In the genomic region with DNA sequence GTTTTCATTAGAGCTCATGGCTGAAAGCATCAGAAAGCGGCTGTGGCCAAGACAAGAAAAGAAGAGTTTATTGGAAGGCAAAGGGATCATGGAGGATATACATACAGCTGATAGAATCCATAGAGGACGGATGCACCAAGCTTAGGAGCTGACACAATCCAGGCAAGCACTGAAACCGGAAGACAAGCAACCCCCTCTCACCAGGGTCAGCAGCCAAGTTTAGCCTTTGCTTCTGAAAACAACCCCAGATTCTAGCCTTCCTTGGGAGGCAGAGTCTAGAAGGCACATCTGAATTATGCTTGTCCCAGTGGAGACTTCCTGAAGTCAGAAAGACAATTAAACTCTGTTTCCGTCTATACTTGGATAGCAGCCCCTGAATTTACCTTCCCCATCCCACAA, we compare ENCODE assay signal across 18 mouse cellular contexts. TPM values are rescaled to one million over a fixed set of nuclear protein-coding genes. Genes with fewer than 3 reads are reported as not detected.
DNase-seq lines count a peak whose midpoint lies in the region; ATAC-seq and TF ChIP-seq lines count a peak whose summit lies in the region.
"Had no signal": no experiment of that assay in that cellular context is flagged by ENCODE, and none has a peak within 500 bp of the region (broad histone marks: within the 10 kb centered on the region; RNA-seq: fewer than 3 reads in every experiment).

No protein-coding gene starts in this region.

- DNase-seq in heart, postnatal 4 days, result no peak
- no peak for DNase-seq in kidney, adult 8-10 months
- DNase-seq in stomach, postnatal 0 days (ENCODE audit: low spot score), result no peak
- no peak for DNase-seq in embryo, embryonic 10.5 days (ENCODE audit: low spot score)
- DNase-seq: B cell, adult 2 months; cerebellum, postnatal 14 days; right cerebral cortex, adult 18-20 months; thymus, postnatal 36 days had no signal

- ATAC-seq in heart, embryonic 11.5 days (replicated peaks; ENCODE audit: insufficient number of reproducible peaks, low FRiP score, low TSS enrichment), result no peak
- 0 out of 2 replicates have a peak, but pooled peaks have one; percentile 40 for ATAC-seq in kidney, embryonic 15.5 days (replicated peaks; ENCODE audit: low FRiP score)
- peak; percentile 49; the same call in 1 of the 2 replicates for ATAC-seq in stomach, embryonic 14.5 days (ENCODE audit: insufficient number of reproducible peaks, insufficient read depth, low FRiP score, low read depth)
- no peak for ATAC-seq in stomach, postnatal 0 days (ENCODE audit: low FRiP score, low TSS enrichment)
- ATAC-seq: midbrain, embryonic 15.5 days; Patski had no signal

- no peak overlapping the region for H3K4me3 ChIP-seq in heart, embryonic 11.5 days (ENCODE audit: low read depth, low read length)
- H3K4me3 ChIP-seq in kidney, embryonic 15.5 days (replicated peaks), result no peak overlapping the region
- H3K4me3 ChIP-seq in stomach, embryonic 14.5 days (ENCODE audit: low read depth, low read length), result no peak overlapping the region
- H3K4me3 ChIP-seq in stomach, postnatal 0 days (ENCODE audit: low read depth, low read length), result no peak overlapping the region
- H3K4me3 ChIP-seq: liver, embryonic 15.5 days; midbrain, embryonic 15.5 days had no signal

- H3K4me1 ChIP-seq in heart, embryonic 11.5 days (ENCODE audit: control insufficient read depth, insufficient read depth, low read length), result no peaks in the 10 kb centered on the region
- H3K4me1 ChIP-seq in kidney, embryonic 15.5 days, result peaks cover 24% of the 10 kb centered on the region
- H3K4me1 ChIP-seq in stomach, embryonic 14.5 days (ENCODE audit: control insufficient read depth, insufficient read depth, low read length), result no peaks in the 10 kb centered on the region
- no peaks in the 10 kb centered on the region for H3K4me1 ChIP-seq in stomach, postnatal 0 days (replicated peaks; ENCODE audit: control insufficient read depth, insufficient read depth)
- H3K4me1 ChIP-seq: midbrain, embryonic 15.5 days had no signal

- no peak for TF ChIP-seq EP300 in stomach, postnatal 0 days (optimal IDR thresholded peaks at IDR 0.05)

- WGBS in heart, embryonic 11.5 days (ENCODE audit: insufficient replicate concordance), result 57% methylated on average over 4 of the region's 4 CpGs
- 43% methylated on average over 4 of the region's 4 CpGs for WGBS in kidney, embryonic 15.5 days
- WGBS in stomach, embryonic 14.5 days, result 54% methylated on average over 4 of the region's 4 CpGs
- WGBS in stomach, postnatal 0 days, result 56% methylated on average over 4 of the region's 4 CpGs

- H3K4me2 ChIP-seq in heart, embryonic 11.5 days, result no peak overlapping the region
- no peak overlapping the region for H3K4me2 ChIP-seq in kidney, embryonic 15.5 days
- no peak overlapping the region for H3K4me2 ChIP-seq in stomach, embryonic 14.5 days (replicated peaks; ENCODE audit: low read depth, low read length)
- no peak overlapping the region for H3K4me2 ChIP-seq in stomach, postnatal 0 days (replicated peaks; ENCODE audit: low read depth)
- H3K4me2 ChIP-seq: hindbrain, embryonic 14.5 days; liver, embryonic 15.5 days; midbrain, embryonic 15.5 days had no signal

- no peak overlapping the region for H3K9ac ChIP-seq in heart, embryonic 11.5 days (ENCODE audit: low read depth, low read length)
- H3K9ac ChIP-seq in kidney, embryonic 15.5 days, result no peak overlapping the region
- no peak overlapping the region for H3K9ac ChIP-seq in stomach, embryonic 14.5 days (replicated peaks; ENCODE audit: low read depth, low read length)
- no peak overlapping the region for H3K9ac ChIP-seq in stomach, postnatal 0 days (ENCODE audit: low read length)
- H3K9ac ChIP-seq: hindbrain, embryonic 14.5 days; liver, embryonic 15.5 days; midbrain, embryonic 15.5 days had no signal

- H3K36me3 ChIP-seq in heart, embryonic 11.5 days (ENCODE audit: control insufficient read depth, insufficient read depth, low read length), result no peaks in the 10 kb centered on the region
- H3K36me3 ChIP-seq in kidney, embryonic 15.5 days, result no peaks in the 10 kb centered on the region
- no peaks in the 10 kb centered on the region for H3K36me3 ChIP-seq in stomach, embryonic 14.5 days (ENCODE audit: control insufficient read depth, insufficient read depth, low read length)
- no peaks in the 10 kb centered on the region for H3K36me3 ChIP-seq in stomach, postnatal 0 days (ENCODE audit: control insufficient read depth, insufficient read depth, low read length)
- H3K36me3 ChIP-seq: liver, embryonic 15.5 days; midbrain, embryonic 15.5 days had no signal

- H3K9me3 ChIP-seq in heart, embryonic 11.5 days (replicated peaks; ENCODE audit: control insufficient read depth, low read length), result no peaks in the 10 kb centered on the region
- no peaks in the 10 kb centered on the region for H3K9me3 ChIP-seq in kidney, embryonic 15.5 days (replicated peaks)
- H3K9me3 ChIP-seq in stomach, embryonic 14.5 days (ENCODE audit: control insufficient read depth, low read depth, low read length), result no peaks in the 10 kb centered on the region
- no peaks in the 10 kb centered on the region for H3K9me3 ChIP-seq in stomach, postnatal 0 days (ENCODE audit: control insufficient read depth, low read length)
- H3K9me3 ChIP-seq: liver, embryonic 15.5 days; midbrain, embryonic 15.5 days had no signal

- TF ChIP-seq CTCF in stomach, postnatal 0 days (IDR thresholded peaks at IDR 0.05; ENCODE audit: low read depth), result no peak

- no peaks in the 10 kb centered on the region for H3K27me3 ChIP-seq in heart, embryonic 11.5 days (ENCODE audit: control insufficient read depth, insufficient read depth, low read length)
- no peaks in the 10 kb centered on the region for H3K27me3 ChIP-seq in kidney, embryonic 15.5 days
- H3K27me3 ChIP-seq in stomach, embryonic 14.5 days (ENCODE audit: control insufficient read depth, insufficient read depth, low read length), result no peaks in the 10 kb centered on the region
- no peaks in the 10 kb centered on the region for H3K27me3 ChIP-seq in stomach, postnatal 0 days (ENCODE audit: control insufficient read depth, insufficient read depth, low read length)
- H3K27me3 ChIP-seq: liver, embryonic 15.5 days; midbrain, embryonic 15.5 days; Patski had no signal

- peak overlapping the region; percentile 46; the same call in 1 of the 2 replicates for H3K27ac ChIP-seq in heart, embryonic 11.5 days (ENCODE audit: low read depth, low read length)
- peak overlapping the region; percentile 78 for H3K27ac ChIP-seq in kidney, embryonic 15.5 days
- peak overlapping the region; percentile 48; the same call in 1 of the 2 replicates for H3K27ac ChIP-seq in stomach, embryonic 14.5 days (ENCODE audit: low read length)
- no peak overlapping the region; the same call in 1 of the 2 replicates for H3K27ac ChIP-seq in stomach, postnatal 0 days (replicated peaks)
- H3K27ac ChIP-seq: hindbrain, embryonic 14.5 days; liver, embryonic 15.5 days; midbrain, embryonic 15.5 days had no signal

RNA-seq across cellular contexts. Expression of gene Fam50b, which starts 47.0 kb away (rescaled TPM):
- polyA plus RNA-seq in heart, embryonic 11.5 days (2014; fragmentation: Nextera tagmentation; extraction: Ambion mirVana), result not detected in 2 replicates
- total RNA-seq in heart, postnatal 4 days (2021), result not detected
- not detected in 2 replicates for polyA plus RNA-seq in kidney, embryonic 15.5 days (2015; fragmentation: Nextera tagmentation; extraction: Ambion mirVana)
- not detected in 2 replicates for polyA plus RNA-seq in stomach, embryonic 14.5 days (2014; fragmentation: Nextera tagmentation; extraction: Ambion mirVana)
- 0.07 TPM in 1 of 2 replicates, not detected in the other for polyA plus RNA-seq in stomach, postnatal 0 days (2015; fragmentation: Nextera tagmentation; extraction: Ambion mirVana)
- total RNA-seq: megakaryocyte progenitor cell, adult 5-6 weeks had no signal
- polyA plus RNA-seq: embryonic facial prominence, embryonic 11.5 days; forebrain, embryonic 11.5 days; hindbrain, embryonic 14.5 days; Patski had no signal

Comparison
In these comparisons a context has a peak if more than half of its experiments do, and no peak if none do; other contexts are left out.
1. ATAC-seq: peak in kidney, embryonic 15.5 days (single experiment) and stomach, embryonic 14.5 days (single experiment); none in heart, embryonic 11.5 days (single experiment) and stomach, postnatal 0 days (single experiment).